Mouse (Mus musculus) stomach, embryonic 15.5 days (tissue): ENCODE results near the gene Adgrl3. TPM values are rescaled to one million over a fixed set of nuclear protein-coding genes. Genes with fewer than 3 reads are reported as not detected.

Source experiments
- ATAC-seq: fragments of 200-750 bp; cut with Nextera tagmentation; 2 replicates; pipeline ENCODE4 v1.8.0; 2017; ENCODE audit warnings: low read depth, moderate number of reproducible peaks, moderate TSS enrichment; ENCODE audit not compliant: insufficient read depth, low FRiP score
- H3K27ac ChIP-seq: fragments of 300-500 bp; sonication (generic); 2 replicates; pipeline ENCODE4 v1.5.1; 2015; ENCODE audit warnings: mild to moderate bottlenecking, inconsistent platforms
- H3K27me3 ChIP-seq: fragments of 300-500 bp; sonication (generic); replicated peaks from 2 replicates; pipeline ENCODE4 v1.6.1; 2015; ENCODE audit warnings: inconsistent platforms
- H3K36me3 ChIP-seq: fragments of 300-500 bp; sonication (generic); 2 replicates; pipeline ENCODE4 v1.6.1; 2015; ENCODE audit warnings: inconsistent platforms
- H3K4me1 ChIP-seq: fragments of 300-500 bp; sonication (generic); 2 replicates; pipeline ENCODE4 v1.6.1; 2015; ENCODE audit warnings: inconsistent platforms
- H3K4me2 ChIP-seq: fragments of 300-500 bp; sonication (generic); 2 replicates; pipeline ENCODE4 v1.6.1; 2015; ENCODE audit warnings: mild to moderate bottlenecking, inconsistent platforms
- H3K4me3 ChIP-seq: fragments of 300-500 bp; sonication (generic); replicated peaks from 2 replicates; pipeline ENCODE4 v1.5.1; 2015; ENCODE audit warnings: inconsistent platforms
- H3K9ac ChIP-seq: fragments of 300-500 bp; sonication (generic); 2 replicates; pipeline ENCODE4 v1.6.1; 2015; ENCODE audit warnings: inconsistent platforms
- H3K9me3 ChIP-seq: fragments of 300-500 bp; sonication (generic); 2 replicates; pipeline ENCODE4 v1.6.1; 2016; ENCODE audit warnings: inconsistent platforms
- WGBS: fragments of 180-500 bp; shearing (Covaris S2); methylation state at CpG from one replicate; pipeline ENCODE4 v1.1.7; 2015; 5-methylcytosine and 5-hydroxymethylcytosine counted together
- polyA plus RNA-seq: library from polyadenylated mRNA; unstranded; fragments of >200 nt; fragmentation: Nextera tagmentation; extraction: Ambion mirVana; gene quantifications from 2 replicates; pipeline ENCODE4 v1.2.1, GENCODE M21; 2015

The Adgrl3 gene
- polyA plus RNA-seq, 1 experiment from 2014 or later = 17.5 TPM

GRCm38 (mm10) chr5:81043875-81044274, 23.9 kb downstream of the Adgrl3 start:
- Histone ChIP-seq H3K9ac (no peak overlapping the region), H3K4me3 (no peak overlapping the region), H3K9me3 (no peaks in the 10 kb centered on the region), H3K4me1 (no peaks in the 10 kb centered on the region), H3K27me3 (no peaks in the 10 kb centered on the region), H3K27ac (no peak overlapping the region), H3K36me3 (no peaks in the 10 kb centered on the region), H3K4me2 (no peak overlapping the region)
- ATAC-seq = no peak

GRCm38 (mm10) chr5:81046128-81046527, 26.2 kb downstream of the Adgrl3 start:
- no peaks in the 10 kb centered on the region for H3K9me3 ChIP-seq
- H3K4me3 ChIP-seq = no peak overlapping the region
- no peak overlapping the region for H3K9ac ChIP-seq
- H3K27me3 ChIP-seq = no peaks in the 10 kb centered on the region
- H3K4me1 ChIP-seq = no peaks in the 10 kb centered on the region
- 80% methylated on average over 4 of the region's 4 CpGs for WGBS
- ATAC-seq = no peak
- no peaks in the 10 kb centered on the region for H3K36me3 ChIP-seq
- no peak overlapping the region for H3K4me2 ChIP-seq
- no peak overlapping the region for H3K27ac ChIP-seq

DNA sequence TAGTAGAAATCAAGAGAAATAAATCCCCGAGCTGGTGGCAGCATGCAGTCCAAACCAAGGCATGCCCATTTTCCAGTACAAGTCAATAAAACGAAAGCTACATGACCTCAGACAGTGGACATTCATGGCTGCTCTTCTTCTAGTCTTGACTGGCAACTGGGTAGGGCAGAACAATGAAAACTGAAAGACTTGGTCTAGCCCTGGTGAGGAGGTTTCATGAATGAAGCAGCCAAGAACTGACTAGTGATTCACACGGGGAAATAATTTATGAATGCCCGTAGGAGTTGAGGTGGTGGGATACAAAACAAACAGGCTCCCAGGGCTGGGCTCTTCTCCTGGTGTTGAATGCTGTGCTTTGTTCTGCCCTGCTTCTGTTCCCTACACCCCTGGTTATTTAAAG, 34.7 kb downstream of the Adgrl3 start:
- no peaks in the 10 kb centered on the region for H3K4me1 ChIP-seq
- no peak for ATAC-seq
- H3K4me3 ChIP-seq = no peak overlapping the region
- H3K27me3 ChIP-seq = no peaks in the 10 kb centered on the region
- no peaks in the 10 kb centered on the region for H3K9me3 ChIP-seq
- no peak overlapping the region for H3K4me2 ChIP-seq
- no peak overlapping the region for H3K9ac ChIP-seq
- H3K27ac ChIP-seq = no peak overlapping the region
- 69% methylated on average over 4 of the region's 4 CpGs for WGBS
- H3K36me3 ChIP-seq = no peaks in the 10 kb centered on the region

GRCm38 (mm10) chr5:81055253-81055652, 35.3 kb downstream of the Adgrl3 start:
- WGBS = 66% methylated on average over 2 of the region's 2 CpGs
- H3K4me3 ChIP-seq = no peak overlapping the region
- no peaks in the 10 kb centered on the region for H3K9me3 ChIP-seq
- no peak for ATAC-seq
- H3K27ac ChIP-seq = no peak overlapping the region
- H3K4me2 ChIP-seq = no peak overlapping the region
- no peak overlapping the region for H3K9ac ChIP-seq
- no peaks in the 10 kb centered on the region for H3K4me1 ChIP-seq
- H3K27me3 ChIP-seq = no peaks in the 10 kb centered on the region
- no peaks in the 10 kb centered on the region for H3K36me3 ChIP-seq

DNA sequence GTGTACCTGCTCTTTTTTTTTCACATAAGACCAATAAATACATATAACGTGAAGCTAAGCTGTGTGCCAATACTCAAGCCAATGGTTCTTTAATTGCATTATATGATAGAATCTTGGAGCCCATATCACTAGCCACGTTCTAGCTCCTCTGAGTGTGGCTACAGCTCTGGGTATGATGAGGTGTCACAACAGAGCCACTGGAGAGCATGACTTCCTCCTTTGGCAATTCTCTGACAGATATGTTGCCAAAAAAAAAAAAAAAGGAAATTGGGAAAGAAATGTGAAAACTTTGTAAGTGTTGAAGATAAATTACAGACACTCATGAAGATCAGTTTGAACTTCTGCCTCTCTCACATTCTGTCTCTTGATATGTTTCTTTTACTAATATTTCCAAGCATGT, 38.2 kb downstream of the Adgrl3 start:
- ATAC-seq = no peak
- no peak overlapping the region for H3K9ac ChIP-seq
- no peaks in the 10 kb centered on the region for H3K4me1 ChIP-seq
- WGBS = 75% methylated on average over 2 of the region's 2 CpGs
- H3K4me2 ChIP-seq = no peak overlapping the region
- no peaks in the 10 kb centered on the region for H3K27me3 ChIP-seq
- no peak overlapping the region for H3K27ac ChIP-seq
- H3K36me3 ChIP-seq = no peaks in the 10 kb centered on the region
- H3K9me3 ChIP-seq = no peaks in the 10 kb centered on the region
- H3K4me3 ChIP-seq = no peak overlapping the region

DNA sequence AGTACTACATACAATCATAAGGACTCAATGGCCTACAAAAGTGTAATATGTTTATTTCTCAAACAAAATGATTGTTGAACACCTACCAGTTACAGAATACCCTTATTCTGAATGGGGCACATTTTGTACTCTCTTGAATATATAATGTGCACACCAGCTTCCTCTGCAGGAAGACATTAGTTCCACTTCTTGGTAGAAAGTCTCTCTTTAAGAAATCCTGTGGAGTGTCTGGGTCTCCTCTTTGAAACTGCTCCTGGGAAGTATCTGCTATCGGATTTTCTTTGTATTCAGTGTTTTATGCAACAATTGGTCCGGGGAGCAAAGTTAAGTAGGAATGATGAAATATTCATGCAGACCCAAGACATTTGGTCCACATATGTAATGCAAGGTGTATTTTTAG, 41.0 kb downstream of the Adgrl3 start:
- no peak overlapping the region for H3K4me3 ChIP-seq
- no peaks in the 10 kb centered on the region for H3K36me3 ChIP-seq
- no peak for ATAC-seq
- no peak overlapping the region for H3K9ac ChIP-seq
- no peaks in the 10 kb centered on the region for H3K27me3 ChIP-seq
- H3K4me2 ChIP-seq = no peak overlapping the region
- H3K9me3 ChIP-seq = no peaks in the 10 kb centered on the region
- H3K4me1 ChIP-seq = no peaks in the 10 kb centered on the region
- WGBS = 81% methylated on average over 2 of the region's 2 CpGs
- no peak overlapping the region for H3K27ac ChIP-seq

DNA sequence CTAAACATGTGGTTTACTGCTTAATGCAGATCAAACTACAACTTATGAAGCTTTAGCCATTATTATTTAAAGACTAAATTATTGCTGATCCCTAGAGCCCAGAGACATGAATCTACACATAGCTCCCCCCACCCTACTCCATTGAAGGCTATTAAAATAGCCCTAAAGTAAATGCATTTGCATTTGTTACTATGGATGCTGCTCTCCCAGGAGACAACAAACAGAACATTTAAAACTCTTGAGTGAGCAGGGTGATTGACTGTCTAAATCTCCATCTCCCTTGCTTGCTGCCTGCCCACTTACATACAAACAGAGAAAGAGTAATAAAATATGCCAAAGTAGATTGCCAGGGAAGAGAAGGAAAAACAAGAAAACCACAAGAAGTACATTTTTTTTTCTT, 41.4 kb downstream of the Adgrl3 start:
- Histone ChIP-seq H3K27me3 (no peaks in the 10 kb centered on the region), H3K9me3 (no peaks in the 10 kb centered on the region), H3K36me3 (no peaks in the 10 kb centered on the region), H3K4me1 (no peaks in the 10 kb centered on the region), H3K27ac (no peak overlapping the region), H3K4me3 (no peak overlapping the region), H3K4me2 (no peak overlapping the region), H3K9ac (no peak overlapping the region)
- ATAC-seq = no peak

DNA sequence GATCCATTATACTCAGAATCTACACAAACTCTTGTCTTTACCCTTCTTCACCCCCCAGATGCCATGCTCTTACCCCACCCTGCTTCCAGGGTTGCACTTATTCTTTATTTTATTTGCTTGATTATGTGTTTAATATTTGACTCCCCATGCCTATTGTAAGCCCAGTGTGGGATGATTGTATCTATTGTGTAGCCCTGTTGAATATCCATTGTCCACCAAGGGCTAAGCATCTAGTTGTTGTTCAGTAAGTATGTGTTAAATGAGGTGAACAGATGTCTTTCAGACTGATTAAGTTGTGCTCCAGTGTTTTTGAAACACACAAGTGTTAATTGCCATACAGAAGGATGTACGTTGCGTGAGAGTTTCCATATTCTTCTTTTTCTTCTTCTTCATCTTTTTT, 44.1 kb downstream of the Adgrl3 start:
- Histone ChIP-seq H3K4me2 (no peak overlapping the region), H3K9me3 (no peaks in the 10 kb centered on the region), H3K36me3 (no peaks in the 10 kb centered on the region), H3K4me3 (no peak overlapping the region), H3K27me3 (no peaks in the 10 kb centered on the region), H3K27ac (no peak overlapping the region), H3K9ac (no peak overlapping the region), H3K4me1 (no peaks in the 10 kb centered on the region)
- no peak for ATAC-seq
- 86% methylated on average over 2 of the region's 2 CpGs for WGBS

GRCm38 (mm10) chr5:81068173-81068572, 48.2 kb downstream of the Adgrl3 start:
- H3K4me3 ChIP-seq = no peak overlapping the region
- no peak overlapping the region for H3K27ac ChIP-seq
- no peak overlapping the region for H3K9ac ChIP-seq
- H3K4me1 ChIP-seq = no peaks in the 10 kb centered on the region
- WGBS = 59% methylated on average over 6 of the region's 6 CpGs
- no peaks in the 10 kb centered on the region for H3K9me3 ChIP-seq
- no peaks in the 10 kb centered on the region for H3K36me3 ChIP-seq
- no peaks in the 10 kb centered on the region for H3K27me3 ChIP-seq
- H3K4me2 ChIP-seq = no peak overlapping the region
- no peak for ATAC-seq

- H3K9me3 ChIP-seq = no peaks in the 10 kb centered on the region
- no peaks in the 10 kb centered on the region for H3K4me1 ChIP-seq
- no peak for ATAC-seq
- no peak overlapping the region for H3K9ac ChIP-seq
- no peak overlapping the region for H3K4me3 ChIP-seq
- H3K4me2 ChIP-seq = no peak overlapping the region
- H3K27ac ChIP-seq = no peak overlapping the region
- H3K27me3 ChIP-seq = no peaks in the 10 kb centered on the region
- 47% methylated on average over 4 of the region's 4 CpGs for WGBS
- no peaks in the 10 kb centered on the region for H3K36me3 ChIP-seq
Observed at GRCm38 (mm10) chr5:81068839-81069238, 48.9 kb downstream of the Adgrl3 start.

DNA sequence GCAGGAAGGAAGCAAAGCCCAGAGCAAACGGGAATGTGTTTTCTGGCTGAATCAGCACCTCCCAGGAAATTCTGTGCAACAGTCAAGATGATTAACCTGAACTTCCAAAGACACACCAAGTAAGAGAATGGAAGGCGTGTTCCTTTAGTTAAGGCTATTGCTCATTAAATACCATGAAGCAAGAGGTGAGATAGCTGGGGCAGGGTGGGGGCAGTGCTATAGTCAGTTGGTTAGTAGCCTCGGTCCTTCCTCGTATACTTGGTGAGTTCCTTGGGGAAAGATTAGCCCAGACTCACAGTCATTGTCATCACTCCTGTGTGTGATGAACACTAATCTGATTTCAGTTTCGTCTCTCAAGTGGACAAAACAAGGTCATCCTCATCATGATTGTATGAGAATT, 53.0 kb downstream of the Adgrl3 start:
- no peak overlapping the region for H3K27ac ChIP-seq
- H3K9ac ChIP-seq = no peak overlapping the region
- H3K27me3 ChIP-seq = no peaks in the 10 kb centered on the region
- no peak overlapping the region for H3K4me2 ChIP-seq
- H3K4me1 ChIP-seq = no peaks in the 10 kb centered on the region
- WGBS = 71% methylated on average over 5 of the region's 5 CpGs
- H3K4me3 ChIP-seq = no peak overlapping the region
- H3K9me3 ChIP-seq = no peaks in the 10 kb centered on the region
- H3K36me3 ChIP-seq = no peaks in the 10 kb centered on the region
- ATAC-seq = no peak

DNA sequence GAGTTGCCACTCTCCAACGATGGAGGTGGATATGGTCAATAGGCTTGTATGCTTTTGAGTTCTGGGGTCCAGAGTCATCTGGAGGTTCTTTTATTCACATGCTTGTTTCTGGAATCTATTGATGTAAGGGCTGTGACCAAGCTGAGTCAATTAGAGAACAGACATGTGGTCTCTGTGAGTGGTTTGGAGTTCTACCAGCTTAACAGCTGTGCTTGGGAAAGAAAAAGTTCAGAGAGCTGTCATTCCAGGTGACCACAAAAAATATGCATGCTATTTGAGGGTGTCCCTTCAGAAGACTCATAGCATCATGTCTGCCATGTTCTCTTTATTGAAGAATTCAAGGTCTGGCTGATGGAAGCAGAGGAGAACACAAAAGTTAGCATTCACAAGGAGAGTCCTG, 53.9 kb downstream of the Adgrl3 start:
- H3K27me3 ChIP-seq = no peaks in the 10 kb centered on the region
- no peak overlapping the region for H3K9ac ChIP-seq
- H3K36me3 ChIP-seq = no peaks in the 10 kb centered on the region
- no peak for ATAC-seq
- 83% methylated on average over 1 of the region's 1 CpGs for WGBS
- H3K9me3 ChIP-seq = no peaks in the 10 kb centered on the region
- H3K4me1 ChIP-seq = no peaks in the 10 kb centered on the region
- H3K4me2 ChIP-seq = no peak overlapping the region
- H3K4me3 ChIP-seq = no peak overlapping the region
- no peak overlapping the region for H3K27ac ChIP-seq

GRCm38 (mm10) chr5:81076377-81076776, 56.4 kb downstream of the Adgrl3 start:
- ATAC-seq = no peak
- H3K27me3 ChIP-seq = no peaks in the 10 kb centered on the region
- no peak overlapping the region for H3K27ac ChIP-seq
- no peaks in the 10 kb centered on the region for H3K4me1 ChIP-seq
- 63% methylated on average over 5 of the region's 5 CpGs for WGBS
- H3K36me3 ChIP-seq = no peaks in the 10 kb centered on the region
- no peak overlapping the region for H3K4me2 ChIP-seq
- H3K4me3 ChIP-seq = no peak overlapping the region
- H3K9me3 ChIP-seq = no peaks in the 10 kb centered on the region
- H3K9ac ChIP-seq = no peak overlapping the region
